Mouse (Mus musculus) Muller cell, postnatal 12 days (primary cell): ENCODE results near the gene Pdpn.
A peak's percentile ranks its signal among the peaks of the same experiment; 100 is the strongest.
"Not testable (repeated sequence)": the region's sequence is repeated elsewhere in the genome, so short reads cannot be mapped to it uniquely, and the experiment has no call there.

Source experiments
- DNase-seq: peaks from one replicate; pipeline ENCODE4 v3.0.0-alpha.2; 2015; ENCODE audit errors: inconsistent ontology term

Pdpn gene

GRCm38 (mm10) chr4:143299325-143300070, at the start of gene Pdpn:
Gene Pdpn (minus strand): TSS chr4:143299564.
- peak; percentile 92 for DNase-seq

DNA sequence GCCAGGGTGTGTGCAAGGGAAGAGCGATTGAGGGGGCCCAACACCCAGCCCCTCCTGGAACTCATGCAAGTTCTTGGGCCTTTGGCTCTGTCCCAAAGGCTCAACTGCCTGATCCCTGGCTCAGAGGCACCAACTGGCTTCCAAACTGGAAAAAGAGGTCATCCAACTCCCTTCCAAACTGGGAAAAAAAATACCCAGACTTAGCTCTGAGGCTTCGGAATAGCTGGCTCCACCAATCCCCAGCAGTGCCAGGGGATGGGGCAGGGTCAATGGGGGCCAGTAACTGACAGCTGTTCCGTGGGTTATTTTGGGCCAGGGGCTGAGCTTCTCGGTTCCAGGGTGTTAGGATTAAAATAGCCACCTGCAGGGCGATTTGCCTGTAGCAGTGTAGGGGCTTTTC, 49.3 kb upstream of the Pdpn start:
- no peak for DNase-seq

DNA sequence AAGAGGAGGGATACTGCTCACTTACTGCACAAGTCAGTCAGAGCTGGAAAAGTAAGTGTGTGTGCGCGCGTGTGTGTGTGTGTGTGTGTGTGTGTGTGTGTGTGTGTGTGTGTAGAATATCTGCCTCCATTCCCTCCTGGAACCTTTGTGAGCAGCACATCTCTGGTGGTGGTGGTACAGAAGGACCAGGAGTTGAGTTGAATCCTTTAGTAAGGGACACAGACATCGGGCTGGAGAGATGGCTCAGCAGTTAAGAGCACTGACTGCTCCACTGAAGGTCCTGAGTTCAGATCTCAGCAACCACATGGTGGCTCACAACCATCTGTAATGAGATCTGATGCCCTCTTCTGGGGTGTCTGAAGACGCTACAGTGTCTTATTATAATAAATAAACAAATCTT, 46.1 kb upstream of the Pdpn start:
- not testable (repeated sequence) for DNase-seq

DNA sequence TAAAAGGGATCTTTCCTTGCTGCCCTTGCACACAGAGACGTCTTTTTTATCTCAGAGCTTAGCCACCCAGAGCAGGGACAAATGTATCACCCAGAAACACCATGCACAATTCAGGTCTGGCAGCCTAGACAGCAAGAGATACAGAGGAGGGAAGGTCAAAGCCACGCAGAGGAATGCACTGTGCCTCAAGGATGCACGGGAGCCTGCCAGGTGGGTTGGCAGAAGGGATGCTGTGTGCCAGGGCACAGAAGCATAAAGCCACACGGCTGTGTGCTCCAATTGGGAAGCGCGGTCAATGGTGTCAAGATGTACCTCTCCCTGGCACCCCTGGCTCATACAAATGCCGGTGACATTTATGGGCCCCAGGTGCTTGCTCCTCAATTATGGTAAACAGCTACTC, 42.1 kb upstream of the Pdpn start:
- peak; percentile 5 for DNase-seq

- no peak for DNase-seq
These were observed 40.4 kb upstream of the Pdpn start for GRCm38 (mm10) chr4:143339808-143340207.

- DNase-seq: no peak
These were observed 36.7 kb upstream of the Pdpn start for GRCm38 (mm10) chr4:143336096-143336495.

GRCm38 (mm10) chr4:143334995-143335394, 35.6 kb upstream of the Pdpn start:
- no peak for DNase-seq

DNA sequence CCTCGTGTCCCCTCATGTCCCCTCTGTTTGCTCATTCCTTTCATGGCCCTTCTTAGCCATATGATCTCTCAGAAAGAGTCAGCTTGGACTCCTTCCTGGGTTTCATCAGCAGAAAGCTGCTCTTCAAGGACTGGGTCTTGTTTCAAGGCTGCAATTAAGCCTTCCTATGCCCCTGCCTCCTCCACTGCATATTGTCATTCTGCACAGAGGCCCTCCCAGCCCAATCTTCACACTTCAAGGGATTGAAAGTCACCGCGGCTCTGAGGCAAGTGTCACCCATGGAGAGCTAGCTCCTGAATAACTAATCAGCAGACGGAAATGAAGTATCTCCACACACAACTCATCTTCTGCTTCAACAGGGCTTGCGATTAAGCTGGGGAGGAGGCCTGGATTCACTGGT, 34.8 kb upstream of the Pdpn start:
- no peak for DNase-seq

DNA sequence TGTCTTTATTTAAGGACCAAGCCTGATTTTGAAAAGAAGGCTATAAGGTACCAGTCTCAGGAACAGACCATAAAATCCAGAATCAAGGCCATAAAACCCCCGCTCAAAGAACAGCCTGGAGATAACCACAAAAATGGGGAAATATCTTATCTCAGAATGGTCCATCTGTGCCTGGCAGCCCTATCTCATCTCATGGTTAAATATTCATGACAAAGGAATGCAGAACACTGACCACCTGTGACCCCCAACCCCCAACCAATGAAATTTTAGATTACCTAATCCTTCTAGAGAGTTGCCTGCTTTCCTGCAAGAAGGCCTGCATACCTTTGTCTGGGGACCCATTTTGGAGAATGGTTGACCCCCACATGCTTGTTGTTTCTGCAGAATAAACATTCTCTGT, 32.4 kb upstream of the Pdpn start:
- DNase-seq: no peak

- DNase-seq: no peak
These were observed 31.2 kb upstream of the Pdpn start for GRCm38 (mm10) chr4:143330566-143330965.

GRCm38 (mm10) chr4:143325625-143325941, 26.2 kb upstream of the Pdpn start:
- peak; percentile 65 for DNase-seq

- no peak for DNase-seq
These were observed 25.7 kb upstream of the Pdpn start for GRCm38 (mm10) chr4:143324925-143325624.

DNA sequence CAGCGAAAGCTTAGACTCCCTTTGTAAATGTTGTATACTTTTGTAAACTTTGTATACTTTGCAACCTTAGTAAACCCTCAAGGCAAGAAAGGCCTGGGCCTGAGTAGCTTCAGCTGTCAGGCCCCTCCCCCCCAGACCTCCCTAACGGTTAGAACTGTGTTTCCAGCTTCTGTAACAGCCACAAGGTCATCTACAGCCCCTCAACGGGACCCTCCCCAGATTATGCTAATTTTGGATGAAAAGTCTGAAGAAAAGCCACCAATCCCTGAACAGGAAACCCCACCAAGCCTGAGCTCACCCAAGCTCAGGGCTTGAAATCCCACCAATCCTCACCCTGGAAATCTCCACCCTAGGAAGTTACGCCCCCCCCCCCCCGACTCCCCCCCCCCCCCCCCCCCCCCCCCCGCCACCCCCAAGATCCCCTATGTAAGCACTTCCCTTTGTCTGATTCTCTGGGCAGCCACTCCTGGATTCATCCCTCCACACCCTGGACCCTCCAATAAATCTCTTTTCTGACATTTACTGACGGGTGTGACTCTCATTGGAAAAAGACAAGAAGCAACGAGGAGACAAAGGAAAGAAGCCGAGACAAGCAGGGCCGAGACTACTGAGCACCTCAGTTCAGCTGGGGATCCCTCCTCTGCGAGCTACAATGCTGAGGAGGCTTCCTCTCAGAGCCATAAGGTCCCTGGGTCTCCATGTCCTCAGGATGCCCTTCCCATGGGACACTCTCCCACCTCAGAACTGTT, 25.0 kb upstream of the Pdpn start:
- no peak for DNase-seq

DNA sequence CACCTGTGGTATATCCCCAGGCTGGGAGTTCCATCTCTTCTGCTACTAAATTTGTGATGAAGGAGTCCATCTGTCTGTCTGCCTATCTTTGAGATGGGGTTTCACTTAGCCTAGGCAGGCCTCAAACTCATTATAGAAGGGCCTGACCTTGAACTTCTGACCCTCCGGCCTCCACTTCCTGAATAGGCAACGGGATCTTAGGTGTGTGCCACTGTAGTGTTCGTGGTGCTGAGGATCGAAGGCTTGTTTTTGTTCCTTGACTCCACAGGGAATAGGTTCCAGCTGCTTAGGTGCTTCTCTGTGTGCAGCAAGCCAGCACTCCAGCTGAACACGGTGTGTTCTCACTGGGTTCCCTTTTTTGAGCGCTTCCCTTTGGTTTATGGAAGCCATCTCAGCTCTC, 13.9 kb upstream of the Pdpn start:
- no peak for DNase-seq

DNA sequence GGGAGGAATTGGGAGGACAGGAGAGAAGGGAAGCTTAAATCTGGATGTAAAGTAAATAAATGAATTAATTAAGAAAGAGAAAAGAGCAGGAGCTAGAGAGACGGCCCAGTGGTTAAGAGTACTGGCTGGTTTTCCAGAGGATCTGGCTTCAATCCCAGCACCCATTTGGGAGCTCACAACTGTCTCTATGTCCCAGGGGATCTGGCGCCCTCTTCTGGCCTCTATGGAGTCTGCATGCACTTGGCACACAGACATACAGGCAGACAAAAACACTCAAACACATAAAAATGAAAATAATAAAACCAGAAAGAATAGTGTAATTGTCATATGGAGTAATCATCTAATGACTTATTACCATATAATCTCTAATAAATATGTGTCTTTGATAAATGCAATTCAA, 12.0 kb upstream of the Pdpn start:
- DNase-seq: no peak

- DNase-seq: no peak
These were observed 6.8 kb upstream of the Pdpn start for GRCm38 (mm10) chr4:143305987-143306772.

GRCm38 (mm10) chr4:143305031-143305430, 5.7 kb upstream of the Pdpn start:
- DNase-seq: no peak

GRCm38 (mm10) chr4:143302279-143302890, 3.0 kb upstream of the Pdpn start:
- no peak for DNase-seq

GRCm38 (mm10) chr4:143301875-143302274, 2.5 kb upstream of the Pdpn start:
- no peak for DNase-seq

DNA sequence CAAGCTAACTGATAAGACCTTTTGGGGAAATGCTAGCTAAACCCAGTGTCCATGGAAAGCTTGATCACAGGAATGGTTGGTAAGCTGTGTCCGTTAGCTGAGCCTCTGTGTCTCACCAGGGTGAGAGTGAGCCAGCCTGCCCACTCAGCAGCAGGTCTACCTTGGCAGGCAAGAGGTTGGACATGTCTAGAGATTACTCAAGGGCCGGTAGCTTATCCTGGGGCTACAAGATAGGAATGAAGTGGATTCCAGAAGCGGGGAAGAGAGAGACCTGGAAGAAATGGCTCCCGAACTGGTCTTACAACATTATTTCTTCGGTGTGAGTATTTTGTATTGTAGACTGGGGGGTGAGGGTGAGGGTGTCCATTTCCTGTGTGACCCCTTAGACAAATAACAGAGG, 1.7 kb upstream of the Pdpn start:
- no peak for DNase-seq

- no peak for DNase-seq
These were observed 837 bp upstream of the Pdpn start for GRCm38 (mm10) chr4:143300113-143300688.
